Mouse (Mus musculus) liver, embryonic 14.5 days (tissue): ENCODE measurements around the gene Rph3al.

ENCODE experiments used
- CTCF ChIP-seq: IDR thresholded peaks from 2 replicates; pipeline ENCODE4 v1.5.1; 2016; ENCODE audit warnings: antibody characterized with exemption, low read depth, control low read depth
- EP300 ChIP-seq: IDR thresholded peaks from 2 replicates; pipeline ENCODE4 v1.6.1; 2016; ENCODE audit warnings: antibody characterized with exemption, low read depth

DNA sequence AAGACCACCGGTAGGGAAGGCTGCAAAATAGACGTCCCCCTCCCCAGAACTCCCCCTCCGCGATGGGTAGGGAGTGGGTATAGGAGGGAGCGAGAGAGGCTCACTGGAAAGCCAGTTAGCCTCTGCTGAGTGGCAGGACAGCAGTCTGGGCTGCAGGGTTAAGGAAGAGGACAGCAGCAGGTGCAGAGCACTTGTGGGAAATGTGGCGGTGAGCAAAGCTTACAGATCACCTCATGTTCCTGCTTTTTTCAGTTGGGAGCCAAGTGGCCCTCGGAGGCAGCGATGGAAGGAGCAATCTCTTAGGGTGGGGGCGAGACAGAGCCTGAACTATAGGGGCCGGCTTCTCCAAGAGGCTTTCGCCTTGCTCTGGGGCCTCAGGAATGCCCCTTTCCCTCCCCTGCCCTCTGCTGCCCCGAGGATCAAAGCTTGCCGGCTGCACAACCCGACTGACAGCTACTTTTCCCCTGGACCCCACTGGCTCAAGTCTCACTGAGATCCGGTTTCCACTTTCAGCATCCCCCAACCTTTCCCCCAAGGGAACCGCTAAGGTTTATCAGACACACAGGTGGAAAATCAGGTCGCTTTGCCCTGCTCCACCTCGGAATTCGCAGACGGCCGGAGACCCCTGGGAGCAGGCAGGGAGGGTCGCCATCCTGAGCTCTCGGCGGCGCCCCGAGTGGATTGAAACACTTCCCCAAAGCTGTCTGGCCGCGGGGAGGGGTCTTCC is 27.6 kb upstream of the Rph3al start:
- no peak for TF ChIP-seq CTCF
- TF ChIP-seq EP300: no peak
